Mouse (Mus musculus) midbrain, embryonic 15.5 days (tissue): ENCODE measurements around the gene Krt9. TPM values are rescaled to one million over a fixed set of nuclear protein-coding genes. Genes with fewer than 3 reads are reported as not detected.
"Not testable (repeated sequence)": the region's sequence is repeated elsewhere in the genome, so short reads cannot be mapped to it uniquely, and the experiment has no call there.

Experiments used
- ATAC-seq: fragments of 200-750 bp; cut with Nextera tagmentation; replicated peaks from 2 replicates; pipeline ENCODE4 v1.8.0; 2017; ENCODE audit warnings: moderate TSS enrichment
- H3K27ac ChIP-seq: fragments of 300-500 bp; sonication (generic); 2 replicates; pipeline ENCODE4 v1.5.1; 2015; ENCODE audit warnings: mild to moderate bottlenecking, inconsistent platforms
- H3K27me3 ChIP-seq: fragments of 300-500 bp; sonication (generic); replicated peaks from 2 replicates; pipeline ENCODE4 v1.6.1; 2015; ENCODE audit warnings: inconsistent platforms
- H3K36me3 ChIP-seq: fragments of 300-500 bp; sonication (generic); replicated peaks from 2 replicates; pipeline ENCODE4 v1.6.1; 2015; ENCODE audit warnings: inconsistent platforms
- H3K4me1 ChIP-seq: fragments of 300-500 bp; sonication (generic); 2 replicates; pipeline ENCODE4 v1.6.1; 2015; ENCODE audit warnings: inconsistent platforms
- H3K4me2 ChIP-seq: fragments of 300-500 bp; sonication (generic); 2 replicates; pipeline ENCODE4 v1.6.1; 2015; ENCODE audit warnings: inconsistent platforms, mild to moderate bottlenecking, moderate library complexity
- H3K4me3 ChIP-seq: fragments of 300-500 bp; sonication (generic); 2 replicates; pipeline ENCODE4 v1.5.1; 2015; ENCODE audit warnings: mild to moderate bottlenecking, inconsistent platforms
- H3K9ac ChIP-seq: fragments of 300-500 bp; sonication (generic); 2 replicates; pipeline ENCODE4 v1.6.1; 2015; ENCODE audit warnings: mild to moderate bottlenecking, inconsistent platforms
- H3K9me3 ChIP-seq: fragments of 300-500 bp; sonication (generic); 2 replicates; pipeline ENCODE4 v1.6.1; 2016; ENCODE audit warnings: inconsistent platforms
- WGBS: fragments of 180-500 bp; shearing (Covaris S2); methylation state at CpG from one replicate; pipeline ENCODE4 v1.1.7; 2015; ENCODE audit warnings: mixed read lengths; 5-methylcytosine and 5-hydroxymethylcytosine counted together
- polyA plus RNA-seq: library from polyadenylated mRNA; unstranded; fragments of >200 nt; fragmentation: Nextera tagmentation; extraction: Ambion mirVana; gene quantifications from 2 replicates; pipeline ENCODE4 v1.2.1, GENCODE M21; 2015

The Krt9 gene
- polyA plus RNA-seq, result not detected in 2 replicates

GRCm38 (mm10) chr11:100192992-100193391, at the start of gene Krt9:
Gene Krt9, minus strand, starts transcription at chr11:100193246.
- no peak within 1 kb of the TSS for H3K27ac ChIP-seq
- H3K4me3 ChIP-seq, result no peak within 1 kb of the TSS
- no peaks in the 10 kb centered on the region for H3K9me3 ChIP-seq
- no peaks in the 10 kb centered on the region for H3K36me3 ChIP-seq
- no peaks in the 10 kb centered on the region for H3K4me1 ChIP-seq
- no peak within 1 kb of the TSS for H3K4me2 ChIP-seq
- H3K9ac ChIP-seq, result no peak within 1 kb of the TSS
- 56% methylated on average over 9 of the region's 9 CpGs for WGBS
- H3K27me3 ChIP-seq, result no peaks in the 10 kb centered on the region
- no peak for ATAC-seq

GRCm38 (mm10) chr11:100240272-100240671, 47.2 kb upstream of the Krt9 start:
- not testable (repeated sequence) for H3K9me3 ChIP-seq, H3K27ac ChIP-seq, H3K4me3 ChIP-seq, H3K9ac ChIP-seq, H3K36me3 ChIP-seq, ATAC-seq, H3K4me2 ChIP-seq, H3K27me3 ChIP-seq, H3K4me1 ChIP-seq
- WGBS, result 89% methylated on average over 4 of the region's 4 CpGs

- Histone ChIP-seq H3K27ac (no peak overlapping the region), H3K9ac (no peak overlapping the region), H3K27me3 (no peaks in the 10 kb centered on the region), H3K4me1 (no peaks in the 10 kb centered on the region), H3K9me3 (no peaks in the 10 kb centered on the region), H3K4me3 (no peak overlapping the region), H3K4me2 (no peak overlapping the region), H3K36me3 (no peaks in the 10 kb centered on the region)
- ATAC-seq, result no peak
- WGBS, result 69% methylated on average over 8 of the region's 8 CpGs
Measured at GRCm38 (mm10) chr11:100221741-100222140, 28.7 kb upstream of the Krt9 start.

GRCm38 (mm10) chr11:100219304-100219703, 26.3 kb upstream of the Krt9 start:
- H3K9ac ChIP-seq, result no peak overlapping the region
- no peaks in the 10 kb centered on the region for H3K4me1 ChIP-seq
- no peak overlapping the region for H3K4me2 ChIP-seq
- no peaks in the 10 kb centered on the region for H3K9me3 ChIP-seq
- no peak overlapping the region for H3K4me3 ChIP-seq
- ATAC-seq, result no peak
- WGBS, result 86% methylated on average over 4 of the region's 4 CpGs
- H3K36me3 ChIP-seq, result no peaks in the 10 kb centered on the region
- H3K27ac ChIP-seq, result no peak overlapping the region
- H3K27me3 ChIP-seq, result no peaks in the 10 kb centered on the region

- H3K27ac ChIP-seq, result no peak overlapping the region
- no peaks in the 10 kb centered on the region; the same call in 1 of the 2 replicates for H3K9me3 ChIP-seq
- no peaks in the 10 kb centered on the region for H3K4me1 ChIP-seq
- 66% methylated on average over 6 of the region's 6 CpGs for WGBS
- no peaks in the 10 kb centered on the region for H3K36me3 ChIP-seq
- no peak for ATAC-seq
- no peaks in the 10 kb centered on the region for H3K27me3 ChIP-seq
- no peak overlapping the region for H3K9ac ChIP-seq
- H3K4me3 ChIP-seq, result no peak overlapping the region
- H3K4me2 ChIP-seq, result no peak overlapping the region
Measured at GRCm38 (mm10) chr11:100208542-100208941, 15.5 kb upstream of the Krt9 start.

- no peak for ATAC-seq
- H3K27ac ChIP-seq, result no peak within 1 kb of the TSS
- H3K36me3 ChIP-seq, result no peaks in the 10 kb centered on the region
- no peaks in the 10 kb centered on the region for H3K27me3 ChIP-seq
- H3K4me1 ChIP-seq, result no peaks in the 10 kb centered on the region
- H3K4me2 ChIP-seq, result no peak within 1 kb of the TSS
- H3K4me3 ChIP-seq, result no peak within 1 kb of the TSS
- 97% methylated on average over 8 of the region's 8 CpGs for WGBS
- no peak within 1 kb of the TSS for H3K9ac ChIP-seq
- no peaks in the 10 kb centered on the region; the same call in 1 of the 2 replicates for H3K9me3 ChIP-seq
Measured at GRCm38 (mm10) chr11:100207498-100207897, 14.5 kb upstream of the Krt9 start, which contains the start of gene Krt14. Gene Krt14, minus strand, starts transcription at chr11:100207548.

GRCm38 (mm10) chr11:100203448-100203847, 10.4 kb upstream of the Krt9 start:
- Histone ChIP-seq H3K27me3 (no peaks in the 10 kb centered on the region), H3K4me1 (no peaks in the 10 kb centered on the region), H3K9me3 (no peaks in the 10 kb centered on the region; the same call in 1 of the 2 replicates), H3K9ac (no peak overlapping the region), H3K36me3 (no peaks in the 10 kb centered on the region), H3K4me3 (no peak overlapping the region), H3K27ac (no peak overlapping the region), H3K4me2 (no peak overlapping the region)
- WGBS, result 23% methylated on average over 6 of the region's 6 CpGs
- ATAC-seq, result no peak

GRCm38 (mm10) chr11:100202906-100203305, 9.9 kb upstream of the Krt9 start:
- Histone ChIP-seq H3K36me3 (no peaks in the 10 kb centered on the region), H3K4me3 (no peak overlapping the region), H3K4me1 (no peaks in the 10 kb centered on the region), H3K9ac (no peak overlapping the region), H3K9me3 (no peaks in the 10 kb centered on the region; the same call in 1 of the 2 replicates), H3K4me2 (no peak overlapping the region), H3K27me3 (no peaks in the 10 kb centered on the region), H3K27ac (no peak overlapping the region)
- no peak for ATAC-seq
- 81% methylated on average over 4 of the region's 4 CpGs for WGBS

- WGBS, result 51% methylated on average over 8 of the region's 8 CpGs
- H3K4me3 ChIP-seq, result no peak overlapping the region
- H3K27me3 ChIP-seq, result no peaks in the 10 kb centered on the region
- no peak overlapping the region for H3K4me2 ChIP-seq
- no peak for ATAC-seq
- H3K4me1 ChIP-seq, result no peaks in the 10 kb centered on the region
- no peak overlapping the region for H3K27ac ChIP-seq
- H3K9me3 ChIP-seq, result no peaks in the 10 kb centered on the region; the same call in 1 of the 2 replicates
- no peaks in the 10 kb centered on the region for H3K36me3 ChIP-seq
- H3K9ac ChIP-seq, result no peak overlapping the region
Measured at GRCm38 (mm10) chr11:100200104-100200820, 7.2 kb upstream of the Krt9 start.

- no peak for ATAC-seq
- Histone ChIP-seq H3K27ac (no peak overlapping the region), H3K9ac (no peak overlapping the region), H3K27me3 (no peaks in the 10 kb centered on the region), H3K4me3 (no peak overlapping the region), H3K9me3 (no peaks in the 10 kb centered on the region), H3K36me3 (no peaks in the 10 kb centered on the region), H3K4me2 (no peak overlapping the region), H3K4me1 (no peaks in the 10 kb centered on the region)
- 84% methylated on average over 4 of the region's 4 CpGs for WGBS
Measured at GRCm38 (mm10) chr11:100198666-100199065, 5.6 kb upstream of the Krt9 start.

- H3K9ac ChIP-seq, result no peak overlapping the region
- no peak for ATAC-seq
- WGBS, result 93% methylated on average over 3 of the region's 3 CpGs
- no peaks in the 10 kb centered on the region for H3K4me1 ChIP-seq
- no peak overlapping the region for H3K4me2 ChIP-seq
- no peak overlapping the region for H3K4me3 ChIP-seq
- no peaks in the 10 kb centered on the region for H3K36me3 ChIP-seq
- no peaks in the 10 kb centered on the region for H3K9me3 ChIP-seq
- no peaks in the 10 kb centered on the region for H3K27me3 ChIP-seq
- H3K27ac ChIP-seq, result no peak overlapping the region
Measured at GRCm38 (mm10) chr11:100191820-100192219, 1.2 kb downstream of the Krt9 start.

- Histone ChIP-seq H3K27me3 (no peaks in the 10 kb centered on the region), H3K4me3 (no peak overlapping the region), H3K9me3 (no peaks in the 10 kb centered on the region), H3K9ac (no peak overlapping the region), H3K27ac (no peak overlapping the region), H3K4me2 (no peak overlapping the region), H3K4me1 (no peaks in the 10 kb centered on the region), H3K36me3 (no peaks in the 10 kb centered on the region)
- WGBS, result 91% methylated on average over 8 of the region's 8 CpGs
- no peak for ATAC-seq
Measured at GRCm38 (mm10) chr11:100186736-100187135, 6.3 kb downstream of the Krt9 start.

- H3K36me3 ChIP-seq, result no peaks in the 10 kb centered on the region
- no peaks in the 10 kb centered on the region for H3K9me3 ChIP-seq
- no peak for ATAC-seq
- no peak overlapping the region for H3K27ac ChIP-seq
- no peak overlapping the region for H3K4me3 ChIP-seq
- H3K4me1 ChIP-seq, result no peaks in the 10 kb centered on the region
- H3K4me2 ChIP-seq, result no peak overlapping the region
- H3K27me3 ChIP-seq, result no peaks in the 10 kb centered on the region
- no peak overlapping the region for H3K9ac ChIP-seq
- 78% methylated on average over 7 of the region's 7 CpGs for WGBS
Measured at GRCm38 (mm10) chr11:100181725-100182124, 11.3 kb downstream of the Krt9 start.
